In the genomic region with DNA sequence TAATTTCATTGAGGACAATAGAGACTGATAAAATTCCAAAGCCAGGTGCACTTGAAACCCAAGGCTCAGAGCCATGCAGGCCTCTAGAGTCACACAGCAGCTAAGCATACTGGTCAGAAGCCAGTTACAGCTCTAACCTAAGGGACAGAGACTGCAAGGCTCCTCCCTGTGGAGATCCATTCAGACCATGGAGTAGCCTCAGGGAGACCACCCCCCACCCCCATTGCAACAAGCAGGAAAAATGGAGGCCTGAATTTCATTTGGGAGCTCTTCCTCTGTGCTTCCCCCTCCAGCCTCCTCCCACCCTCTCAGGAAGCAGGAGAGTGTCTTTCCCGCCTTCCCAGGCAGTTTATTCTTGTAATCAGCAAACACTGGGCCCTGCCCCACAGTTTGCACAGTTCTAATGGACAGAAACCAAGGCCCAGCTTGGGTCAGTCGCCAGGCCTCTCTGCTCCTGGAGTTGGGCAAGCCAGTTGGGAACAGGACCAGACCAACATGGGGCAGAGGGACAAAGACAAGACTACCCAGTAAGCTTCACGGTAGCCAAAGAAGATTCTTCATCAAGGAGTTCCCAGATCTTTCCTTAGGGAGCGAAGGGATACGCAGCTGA, we compare ENCODE assay signal across 8 mouse cellular contexts. TPM values are rescaled to one million over a fixed set of nuclear protein-coding genes. Genes with fewer than 3 reads are reported as not detected.
DNase-seq lines count a peak whose midpoint lies in the region; ATAC-seq and TF ChIP-seq lines count a peak whose summit lies in the region.

No protein-coding gene starts in this region.

- ATAC-seq in hindbrain, embryonic 15.5 days (ENCODE audit: low FRiP score, low read depth): no peak; the same call in 1 of the 2 replicates
- no peak for ATAC-seq in megakaryocyte progenitor cell, adult 5-6 weeks (replicated peaks; ENCODE audit: poor library complexity)

- H3K4me1 ChIP-seq in brown adipose tissue, adult 24 weeks (ENCODE audit: control insufficient read depth, insufficient read depth, insufficient read length, low read length): peaks cover 14% of the 10 kb centered on the region
- H3K4me1 ChIP-seq in hindbrain, embryonic 15.5 days (replicated peaks): peaks cover 61% of the 10 kb centered on the region

- intact Hi-C loops in gastrocnemius, adult 2 months (cut with DNase I): loop anchor here (5.0 kb wide), 1 partner anchor 55 kb away; a partner anchor contains a TSS

- TF ChIP-seq CTCF in gastrocnemius, adult 2 months (IDR thresholded peaks at IDR 0.05): no peak

- peak overlapping the region; percentile 77; the same call in 1 of the 2 replicates for H3K9ac ChIP-seq in hindbrain, embryonic 15.5 days

- H3K4me2 ChIP-seq in hindbrain, embryonic 15.5 days: peak overlapping the region; percentile 83

- no peaks in the 10 kb centered on the region for H3K36me3 ChIP-seq in hindbrain, embryonic 15.5 days

- H3K9me3 ChIP-seq in hindbrain, embryonic 15.5 days: no peaks in the 10 kb centered on the region

- peak overlapping the region; percentile 87 for H3K4me3 ChIP-seq in gastrocnemius, adult 2 months
- H3K4me3 ChIP-seq in brown adipose tissue, adult 24 weeks (ENCODE audit: insufficient read depth, low read depth, low read length): peak overlapping the region; percentile 71
- peak overlapping the region; percentile 67 for H3K4me3 ChIP-seq in hindbrain, embryonic 15.5 days

- peak overlapping the region; percentile 86; the same call in 1 of the 2 replicates for H3K27ac ChIP-seq in gastrocnemius, adult 2 months
- no peak overlapping the region for H3K27ac ChIP-seq in brown adipose tissue, adult 24 weeks (replicated peaks; ENCODE audit: low read depth, low read length)
- peak overlapping the region; percentile 97 for H3K27ac ChIP-seq in hindbrain, embryonic 15.5 days (replicated peaks)

- no peaks in the 10 kb centered on the region for H3K27me3 ChIP-seq in hindbrain, embryonic 15.5 days

- DNase-seq in gastrocnemius, adult 2 months: peak; percentile 26
- no peak for DNase-seq in gastrocnemius, postnatal 10 days
- DNase-seq in lung, postnatal 10 days: peak; percentile 41
- no peak for DNase-seq in thymus, postnatal 36 days
- no peak for DNase-seq in cerebellum, adult 8-10 months

- 1% methylated on average over 5 of the region's 5 CpGs for WGBS in hindbrain, embryonic 15.5 days

RNA-seq across cellular contexts. Expression of a gene that starts 1.5 kb away (rescaled TPM):
- total RNA-seq in gastrocnemius, adult 2 months (2021): not detected
- 1 to 10 TPM in 1 of 2 experiments, under 1 TPM in 1; 0.77 to 1.4 TPM for total RNA-seq in gastrocnemius, postnatal 10 days (2021)
- polyA plus RNA-seq in brown adipose tissue, adult 24 weeks (2012; ENCODE audit: insufficient read depth, insufficient read length, missing spikeins): not detected in 2 replicates
- polyA plus RNA-seq in hindbrain, embryonic 15.5 days (2015; fragmentation: Nextera tagmentation; extraction: Ambion mirVana): 5.1 and 5.9 TPM in 2 replicates
- 0.39 TPM in 1 of 2 replicates, not detected in the other for total RNA-seq in megakaryocyte progenitor cell, adult 5-6 weeks (2015)
- not detected in 2 replicates for total RNA-seq in megakaryocyte progenitor cell, adult 5-6 weeks (2017)

RNA-seq across cellular contexts. Expression of a gene that starts 8.1 kb away (rescaled TPM):
- under 1 TPM; 0.33 to 0.86 TPM for total RNA-seq in gastrocnemius, adult 2 months (2021)
- 1 to 10 TPM in 1 of 2 experiments, under 1 TPM in 1; 0.49 to 1.4 TPM for total RNA-seq in gastrocnemius, postnatal 10 days (2021)
- not detected in 2 replicates for polyA plus RNA-seq in brown adipose tissue, adult 24 weeks (2012; ENCODE audit: insufficient read depth, insufficient read length, missing spikeins)
- 18.9 and 19.8 TPM in 2 replicates for polyA plus RNA-seq in hindbrain, embryonic 15.5 days (2015; fragmentation: Nextera tagmentation; extraction: Ambion mirVana)
- 0.07 and 0.12 TPM in 2 replicates for total RNA-seq in megakaryocyte progenitor cell, adult 5-6 weeks (2015)
- total RNA-seq in megakaryocyte progenitor cell, adult 5-6 weeks (2017): 0.27 TPM in 1 of 2 replicates, not detected in the other

RNA-seq across cellular contexts. Expression of a gene that starts 14.8 kb away (rescaled TPM):
- total RNA-seq in gastrocnemius, adult 2 months (2021): 1 to 10 TPM; 4.2 to 5.2 TPM
- total RNA-seq in gastrocnemius, postnatal 10 days (2021): 1 to 10 TPM; 4.6 to 5.3 TPM
- polyA plus RNA-seq in brown adipose tissue, adult 24 weeks (2012; ENCODE audit: insufficient read depth, insufficient read length, missing spikeins): 9.4 and 13.7 TPM in 2 replicates
- 20.7 and 22.4 TPM in 2 replicates for polyA plus RNA-seq in hindbrain, embryonic 15.5 days (2015; fragmentation: Nextera tagmentation; extraction: Ambion mirVana)
- total RNA-seq in megakaryocyte progenitor cell, adult 5-6 weeks (2015): 42.5 and 44.7 TPM in 2 replicates
- 37.3 and 43.5 TPM in 2 replicates for total RNA-seq in megakaryocyte progenitor cell, adult 5-6 weeks (2017)

RNA-seq across cellular contexts. Expression of a gene that starts 27.0 kb away (rescaled TPM):
- 10 to 100 TPM; 71.9 to 75.1 TPM for total RNA-seq in gastrocnemius, adult 2 months (2021)
- 10 to 100 TPM; 42.7 to 47.9 TPM for total RNA-seq in gastrocnemius, postnatal 10 days (2021)
- polyA plus RNA-seq in brown adipose tissue, adult 24 weeks (2012; ENCODE audit: insufficient read depth, insufficient read length, missing spikeins): 25.5 and 40.4 TPM in 2 replicates
- polyA plus RNA-seq in hindbrain, embryonic 15.5 days (2015; fragmentation: Nextera tagmentation; extraction: Ambion mirVana): 18.3 and 19.0 TPM in 2 replicates
- total RNA-seq in megakaryocyte progenitor cell, adult 5-6 weeks (2015): 44.0 and 46.1 TPM in 2 replicates
- 29.1 and 30.6 TPM in 2 replicates for total RNA-seq in megakaryocyte progenitor cell, adult 5-6 weeks (2017)

RNA-seq across cellular contexts. Expression of a gene that starts 33.3 kb away (rescaled TPM):
- total RNA-seq in gastrocnemius, adult 2 months (2021): 10 to 100 TPM; 52.3 to 82.6 TPM
- 10 to 100 TPM; 74.7 to 84.1 TPM for total RNA-seq in gastrocnemius, postnatal 10 days (2021)
- polyA plus RNA-seq in brown adipose tissue, adult 24 weeks (2012; ENCODE audit: insufficient read depth, insufficient read length, missing spikeins): 74.6 and 108 TPM in 2 replicates
- polyA plus RNA-seq in hindbrain, embryonic 15.5 days (2015; fragmentation: Nextera tagmentation; extraction: Ambion mirVana): 39.5 and 47.3 TPM in 2 replicates
- 0.22 TPM in 1 of 2 replicates, not detected in the other for total RNA-seq in megakaryocyte progenitor cell, adult 5-6 weeks (2015)
- not detected in 2 replicates for total RNA-seq in megakaryocyte progenitor cell, adult 5-6 weeks (2017)

Comparison
In these comparisons a context has a peak if more than half of its experiments do, and no peak if none do; other contexts are left out.
1. DNase-seq: peak in gastrocnemius, adult 2 months (single experiment) and lung, postnatal 10 days (single experiment); none in gastrocnemius, postnatal 10 days (single experiment), thymus, postnatal 36 days (0 of 2) and cerebellum, adult 8-10 months (single experiment).
2. RNA of a gene that starts 14.8 kb away (total RNA-seq): 37.3 to 44.7 TPM in megakaryocyte progenitor cell, adult 5-6 weeks; 4.6 to 5.3 TPM in gastrocnemius, postnatal 10 days and 4.2 to 5.2 TPM in gastrocnemius, adult 2 months; every median in the first group is over 4 times any median in the second.
3. Peak in every context shown above with its lines, with median percentiles within 50 percentile points of each other: H3K4me3 ChIP-seq.